Mouse (Mus musculus) T-helper 1 cell (primary cell): Measurements from ENCODE around the gene Pde6h.

Experiments
- in situ Hi-C: fragments of 300-600 bp; cut with MboI, MseI; formaldehyde crosslinking; loops from one replicate; pipeline ENCODE4 v1.15.1; 2025; ENCODE audit warnings: high pct_unique_total_duplicates

Pde6h gene

DNA sequence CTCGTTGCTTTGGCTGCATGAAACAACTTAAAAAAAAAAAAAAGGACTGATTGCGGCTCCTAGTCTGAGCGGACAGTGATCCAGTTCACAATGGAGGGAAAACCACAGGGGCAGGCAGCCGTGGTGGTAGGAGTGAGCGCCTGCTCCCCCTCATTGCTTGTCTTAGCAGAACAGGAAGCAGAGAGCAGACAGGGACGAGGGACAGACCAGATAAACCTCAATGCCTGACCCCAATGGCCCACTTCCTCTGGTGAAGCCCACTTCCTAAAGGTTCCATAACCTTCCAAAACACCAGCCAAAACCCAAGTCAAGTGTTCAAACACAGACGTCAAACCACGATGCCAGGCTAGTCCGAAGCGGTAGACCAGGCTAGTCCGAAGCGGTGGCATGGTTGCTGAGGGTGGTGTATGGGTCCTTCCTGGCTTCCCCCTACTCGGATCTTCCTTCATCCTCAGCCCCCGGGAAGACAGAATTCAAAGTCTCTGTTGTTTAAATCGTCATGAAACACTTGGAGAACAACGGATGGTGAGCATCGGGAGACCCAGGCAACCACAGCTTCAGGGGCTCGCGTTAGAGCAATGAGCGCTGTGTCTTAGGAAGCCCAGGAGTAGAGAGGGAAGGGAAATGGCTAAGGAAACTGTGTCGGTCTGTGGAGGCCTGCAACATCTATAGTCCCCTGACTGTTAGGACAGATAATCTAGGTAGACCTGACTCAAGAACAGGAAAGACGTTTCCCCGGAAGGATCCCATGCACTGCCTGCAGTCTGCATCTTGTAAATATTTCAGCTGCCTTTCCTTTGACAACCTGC lies 55.8 kb downstream of the Pde6h start:
- in situ Hi-C loops = loop anchor here (10.0 kb wide), 2 partner anchors 135 to 345 kb away; no protein-coding TSS in a partner anchor

DNA sequence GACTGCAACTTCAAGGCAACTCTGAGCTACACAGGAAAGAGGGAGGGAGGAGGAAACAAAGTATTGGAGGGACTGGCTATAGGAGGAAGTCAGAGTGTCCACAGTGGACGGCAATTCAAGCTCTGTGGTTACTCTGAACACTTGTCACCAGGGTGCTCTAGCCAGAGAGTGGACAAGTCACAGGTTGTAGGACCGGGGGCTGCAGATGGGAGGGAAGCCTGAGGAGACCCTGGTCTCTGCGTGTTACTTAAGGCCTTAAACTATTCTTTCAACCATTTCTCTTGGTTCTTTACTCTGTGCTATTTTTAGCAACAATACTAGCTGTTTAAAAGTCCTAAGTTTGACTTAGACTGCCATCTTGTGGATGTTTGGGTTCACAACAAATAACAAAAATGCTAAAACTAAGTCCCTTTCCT lies 56.7 kb downstream of the Pde6h start:
- in situ Hi-C loops = loop anchor here (10.0 kb wide), 2 partner anchors 136 to 346 kb away; no protein-coding TSS in a partner anchor

GRCm38 (mm10) chr6:136982581-136982980 lies 58.9 kb downstream of the Pde6h start:
- in situ Hi-C loops = loop anchor here (10.0 kb wide), 2 partner anchors 138 to 348 kb away; no protein-coding TSS in a partner anchor

DNA sequence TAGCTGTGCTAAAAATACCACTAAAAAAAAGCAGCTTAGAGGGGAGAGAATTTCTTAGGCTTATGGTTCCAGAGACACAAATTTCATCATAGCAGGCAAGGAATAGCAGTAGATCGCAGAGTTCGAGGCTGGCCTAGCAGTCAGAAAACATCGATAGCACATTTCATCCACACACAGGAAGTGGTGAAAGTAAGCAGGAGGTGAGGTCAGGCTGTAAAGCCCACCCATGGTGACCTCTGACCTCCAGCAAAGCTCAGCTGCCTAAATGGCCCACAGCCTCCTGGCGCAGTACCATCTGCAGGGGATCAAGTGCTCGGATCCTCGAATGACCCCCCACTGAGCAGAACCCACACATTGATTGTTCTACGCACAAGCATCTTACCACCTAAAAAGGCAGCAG lies 59.6 kb downstream of the Pde6h start:
- in situ Hi-C loops = loop anchor here (10.0 kb wide), 2 partner anchors 138 to 348 kb away; no protein-coding TSS in a partner anchor

DNA sequence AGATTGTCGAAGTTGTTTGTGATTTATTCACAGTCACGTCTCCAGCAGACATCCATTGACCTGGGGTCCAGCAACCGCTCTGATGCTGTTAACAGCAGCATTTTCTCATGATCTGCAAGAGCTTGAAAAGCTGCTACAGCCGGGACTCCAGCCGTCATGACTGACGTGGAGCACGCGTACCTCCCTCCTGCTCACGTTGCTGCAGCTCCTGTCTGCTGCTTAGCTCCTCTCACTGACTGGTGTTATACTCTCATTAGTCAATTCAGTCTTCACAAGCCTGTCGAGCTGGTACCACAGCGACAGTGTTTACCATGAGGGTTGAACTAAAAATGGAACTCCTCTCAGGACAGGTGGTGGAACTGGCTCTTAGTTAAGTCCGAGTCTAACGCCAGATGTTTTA lies 62.4 kb downstream of the Pde6h start:
- in situ Hi-C loops = loop anchor here (10.0 kb wide), 2 partner anchors 141 to 351 kb away; no protein-coding TSS in a partner anchor

- in situ Hi-C loops = loop anchor here (10.0 kb wide), 2 partner anchors 142 to 352 kb away; no protein-coding TSS in a partner anchor
Measured at GRCm38 (mm10) chr6:136986718-136987117, 63.1 kb downstream of the Pde6h start.

GRCm38 (mm10) chr6:136988536-136989060 lies 65.0 kb downstream of the Pde6h start:
- in situ Hi-C loops = loop anchor here (10.0 kb wide), 2 partner anchors 144 to 354 kb away; no protein-coding TSS in a partner anchor

- in situ Hi-C loops = loop anchor here (10.0 kb wide), 2 partner anchors 145 to 355 kb away; no protein-coding TSS in a partner anchor
Measured at GRCm38 (mm10) chr6:136989824-136990497, 66.3 kb downstream of the Pde6h start.

DNA sequence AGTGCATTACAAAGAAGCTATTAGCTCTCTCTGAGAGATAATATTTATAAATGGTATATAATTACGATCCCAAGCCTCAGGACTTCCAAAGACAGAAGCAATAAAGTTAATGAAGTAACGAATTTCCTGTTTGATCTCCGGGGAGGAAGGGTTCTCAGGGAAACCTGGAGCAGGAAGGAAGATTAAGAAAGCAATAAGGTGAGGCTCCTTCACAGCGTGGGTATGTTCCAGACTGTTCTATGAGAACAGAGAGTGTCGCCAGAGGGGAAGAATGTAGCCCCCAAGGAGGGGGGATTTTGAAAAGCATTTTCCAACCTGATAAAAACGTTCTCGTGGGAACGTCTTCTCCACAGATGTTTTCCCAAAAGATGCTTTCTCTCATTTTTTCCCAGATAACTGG lies 66.9 kb downstream of the Pde6h start:
- in situ Hi-C loops = no loop called here

GRCm38 (mm10) chr6:136993574-136993973 lies 69.9 kb downstream of the Pde6h start:
- in situ Hi-C loops = no loop called here

DNA sequence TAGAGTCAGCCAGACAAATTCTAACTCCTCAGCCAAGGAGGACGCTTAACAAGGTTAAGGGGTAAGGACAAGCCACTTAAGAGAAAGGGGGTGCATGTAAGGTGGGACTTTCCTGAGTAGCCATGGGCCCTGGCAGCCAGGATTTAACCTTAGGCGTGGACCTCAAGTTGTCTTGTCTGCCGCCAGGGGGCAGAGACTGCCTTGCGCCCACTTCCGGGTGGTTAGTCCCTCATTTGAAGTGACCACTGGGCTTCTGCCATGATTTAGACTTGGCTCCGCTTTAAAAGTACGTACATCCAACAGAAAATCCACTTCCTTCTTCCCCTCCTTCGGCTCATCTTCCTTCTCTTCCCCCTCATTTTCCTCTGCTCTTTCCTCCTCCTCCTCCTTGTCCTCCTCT lies 71.9 kb downstream of the Pde6h start:
- in situ Hi-C loops = no loop called here

- in situ Hi-C loops = no loop called here
Measured at GRCm38 (mm10) chr6:136996336-136996735, 72.7 kb downstream of the Pde6h start.

- in situ Hi-C loops = no loop called here
Measured at GRCm38 (mm10) chr6:136998181-136998580, 74.5 kb downstream of the Pde6h start.

- in situ Hi-C loops = no loop called here
Measured at GRCm38 (mm10) chr6:136999009-136999408, 75.4 kb downstream of the Pde6h start.

GRCm38 (mm10) chr6:136999707-137000446 lies 76.2 kb downstream of the Pde6h start:
- in situ Hi-C loops = no loop called here

DNA sequence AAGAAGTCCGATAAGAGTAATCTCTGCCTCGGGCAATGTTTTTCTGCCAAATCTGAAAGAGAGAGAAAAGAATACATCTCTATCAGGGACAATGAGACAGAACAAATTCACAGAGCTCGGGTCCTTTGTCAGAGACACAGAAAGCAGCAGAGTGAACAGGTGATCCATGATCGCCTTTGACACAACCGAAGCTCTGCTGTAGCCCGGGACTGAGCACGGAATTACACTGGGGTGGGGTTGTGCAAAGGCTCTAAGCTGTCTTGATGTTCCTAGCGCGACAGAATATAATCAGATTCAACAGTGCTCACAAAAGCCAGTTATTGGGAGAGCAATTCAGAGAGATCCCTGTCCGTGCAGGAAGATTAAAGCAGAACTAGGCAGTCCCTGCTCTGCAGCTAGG lies 77.1 kb downstream of the Pde6h start:
- in situ Hi-C loops = no loop called here

- in situ Hi-C loops = no loop called here
Measured at GRCm38 (mm10) chr6:137001267-137002168, 77.9 kb downstream of the Pde6h start.

GRCm38 (mm10) chr6:137002169-137002514 lies 78.5 kb downstream of the Pde6h start:
- in situ Hi-C loops = no loop called here

- in situ Hi-C loops = no loop called here
Measured at GRCm38 (mm10) chr6:137004359-137004758, 80.7 kb downstream of the Pde6h start.

DNA sequence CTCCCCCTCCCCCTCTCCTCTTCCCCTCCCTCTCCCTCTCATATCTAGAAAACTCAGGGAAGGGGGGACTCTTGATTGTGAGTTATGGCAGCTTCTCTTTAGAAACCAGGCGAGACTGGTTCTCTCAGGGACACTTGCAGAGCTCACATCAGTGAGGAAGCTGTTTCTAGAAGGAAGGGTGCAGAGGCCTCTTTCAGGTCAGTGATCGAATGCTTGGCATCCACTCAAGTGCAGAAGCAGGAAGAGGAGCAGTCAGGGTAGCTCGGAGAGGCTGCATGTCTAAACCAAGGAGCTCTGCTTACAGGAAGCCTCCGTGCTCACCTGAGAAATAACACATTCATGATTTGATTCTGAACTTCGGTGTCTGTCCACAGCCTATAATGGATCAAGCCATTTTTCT lies 87.6 kb downstream of the Pde6h start:
- in situ Hi-C loops = loop anchor here (10.0 kb wide), 2 partner anchors 386 to 1286 kb away; no protein-coding TSS in a partner anchor
